Comparison of ENCODE assay signal across 18 mouse cellular contexts in the genomic region with DNA sequence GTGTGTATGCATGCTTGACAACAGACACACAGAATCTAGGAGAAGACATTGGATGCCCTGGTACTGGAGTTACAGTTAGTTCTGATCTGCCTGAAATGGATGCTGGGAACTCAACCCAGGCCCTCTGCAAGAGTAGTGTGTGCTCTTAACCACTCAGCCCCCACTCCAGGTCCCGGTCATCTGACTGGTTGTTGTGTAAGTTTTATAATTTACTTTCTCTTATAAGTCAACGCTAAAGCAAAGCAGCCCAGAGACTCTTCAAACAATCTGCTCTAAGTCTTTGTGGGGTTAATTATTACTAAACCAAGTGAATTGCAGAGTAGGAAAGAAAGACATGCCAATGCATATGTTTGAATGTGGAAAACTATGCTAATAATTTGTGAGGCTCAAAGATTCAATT. TPM values are rescaled to one million over a fixed set of nuclear protein-coding genes. Genes with fewer than 3 reads are reported as not detected.
"Had no signal": no experiment of that assay in that cellular context is flagged by ENCODE, and none has a peak within 500 bp of the region (broad histone marks: within the 10 kb centered on the region; RNA-seq: fewer than 3 reads in every experiment).

No protein-coding gene starts in this region.

- ATAC-seq: liver, postnatal 0 days had no signal

- H3K27ac ChIP-seq: liver, embryonic 13.5 days; liver, embryonic 15.5 days; lung, embryonic 15.5 days; macrophage; neural tube, embryonic 12.5 days had no signal

- H3K4me1 ChIP-seq: liver, embryonic 13.5 days; liver, embryonic 15.5 days; megakaryocyte, embryonic 14.5 days; neural tube, embryonic 12.5 days had no signal

- DNase-seq: liver; liver, embryonic 13.5 days; liver, postnatal 0 days; right cerebral cortex, postnatal 14 days; right cerebral cortex, postnatal 4 days; spleen, adult 18-20 months; thymus, adult 18-20 months; thymus, postnatal 36 days had no signal

- H3K36me3 ChIP-seq: liver, embryonic 13.5 days; liver, embryonic 15.5 days; lung, embryonic 15.5 days; midbrain, embryonic 13.5 days; midbrain, embryonic 15.5 days; neural tube, embryonic 12.5 days had no signal

- H3K4me3 ChIP-seq: liver, embryonic 13.5 days; liver, embryonic 15.5 days; lung, embryonic 15.5 days; megakaryocyte, embryonic 14.5 days; midbrain, embryonic 15.5 days; neural tube, embryonic 12.5 days had no signal

- H3K4me2 ChIP-seq: liver, embryonic 11.5 days; liver, embryonic 13.5 days; liver, embryonic 15.5 days; lung, embryonic 15.5 days; midbrain, embryonic 11.5 days; neural tube, embryonic 12.5 days had no signal

- H3K9me3 ChIP-seq: liver, embryonic 13.5 days; liver, embryonic 15.5 days; lung, embryonic 15.5 days; midbrain, embryonic 13.5 days; midbrain, embryonic 15.5 days; neural tube, embryonic 12.5 days had no signal

- H3K9ac ChIP-seq: liver, embryonic 13.5 days; liver, embryonic 15.5 days; liver, postnatal 0 days; lung, embryonic 15.5 days; midbrain, embryonic 13.5 days; midbrain, embryonic 15.5 days; neural tube, embryonic 12.5 days had no signal

- H3K27me3 ChIP-seq: liver, embryonic 13.5 days; liver, embryonic 15.5 days; lung, embryonic 15.5 days; megakaryocyte, embryonic 14.5 days; midbrain, embryonic 13.5 days; midbrain, embryonic 15.5 days; neural tube, embryonic 12.5 days had no signal

RNA-seq across cellular contexts. Expression of a gene that starts 52.2 kb away (rescaled TPM):
- polyA plus RNA-seq: liver, embryonic 13.5 days; liver, embryonic 15.5 days; liver, postnatal 0 days; macrophage; small intestine, adult 2 months had no signal
